Mouse (Mus musculus): ENCODE measurements around the gene Dusp11. TPM values are rescaled to one million over a fixed set of nuclear protein-coding genes. Genes with fewer than 3 reads are reported as not detected.
A peak's percentile ranks its signal among the peaks of the same experiment; 100 is the strongest.

Dusp11 gene
- total and polyA plus RNA-seq, 3 experiments: 33.2 to 46.6 (median 35.7) TPM

- Histone ChIP-seq H3K9me3 (replicated peaks; ENCODE audit: low read length) (no peaks in the 10 kb centered on the region), H3K27ac (ENCODE audit: insufficient read depth, low read depth) (no peak overlapping the region), H3K4me3 (replicated peaks in 1 of 3; ENCODE audit: low read depth in 2 of 3, low read length in 2 of 3, poor library complexity in 1 of 3) (peak overlapping the region; percentile 69 to 95 (median 78)), H3K79me2 (replicated peaks; ENCODE audit: control insufficient read depth, extremely low read depth, insufficient read depth, poor library complexity, severe bottlenecking) (0 out of 2 replicates have a peak, but pooled peaks cover 6% of the 10 kb centered on the region), H3K9ac (ENCODE audit: insufficient read depth, low read depth) (peak overlapping the region; percentile 94), H3K4me2 (ENCODE audit: insufficient read depth, low read depth, poor library complexity, severe bottlenecking) (peak overlapping the region; percentile 73), H3K36me3 (replicated peaks in 1 of 2; ENCODE audit: control insufficient read depth in 1 of 2, insufficient read depth in 1 of 2, low read length in 1 of 2) (peaks cover 0 to 18% of the 10 kb centered on the region in 2 experiments), H3K4me1 (ENCODE audit: control insufficient read depth in 1 of 2, insufficient read depth in 2 of 2) (peaks cover 0 to 6% of the 10 kb centered on the region in 2 experiments; a peak in 1 of 4 replicates), H3K27me3 (replicated peaks) (no peaks in the 10 kb centered on the region)
- in situ Hi-C loops (cut with MboI; ENCODE audit: low pct_ligation_motif_present, low pct_unique_long_range_greater_than_20kb, low sequenced_read_pairs) (loop anchor here (25.0 kb wide), 2 partner anchors 328 to 453 kb away; partner anchors contain the start of genes Alms1, Cct7 and Pradc1), dilution Hi-C loops (cut with MboI; ENCODE audit: extremely low pct_ligation_motif_present, extremely low pct_unique_long_range_greater_than_20kb, low sequenced_read_pairs) (no loop called here)
- TF ChIP-seq POLR2A (IDR thresholded peaks at IDR 0.05; ENCODE audit: low read depth, low read length) (no peak), UBTF (IDR thresholded peaks at IDR 0.05; ENCODE audit: low read depth, low read length) (no peak), MEF2A (IDR thresholded peaks at IDR 0.05; ENCODE audit: borderline replicate concordance, low read depth, low read length) (no peak), MXI1 (IDR thresholded peaks at IDR 0.05; ENCODE audit: low read depth, low read length) (no peak), NELFE (IDR thresholded peaks at IDR 0.05; ENCODE audit: low read depth, low read length) (no peak), USF1 (IDR thresholded peaks at IDR 0.05; ENCODE audit: low read depth, low read length) (no peak), ETS1 (conservative IDR thresholded peaks at IDR 0.05; ENCODE audit: low read depth, low read length) (no peak), IRF4 (IDR thresholded peaks at IDR 0.05; ENCODE audit: low read depth, low read length) (no peak), USF2 (conservative IDR thresholded peaks at IDR 0.05; ENCODE audit: low read depth, low read length) (no peak), MAFK (IDR thresholded peaks at IDR 0.05; ENCODE audit: insufficient replicate concordance, low read length) (no peak), JUND (conservative IDR thresholded peaks at IDR 0.05; ENCODE audit: low read depth, low read length) (no peak), ZMIZ1 (IDR thresholded peaks at IDR 0.05; ENCODE audit: low read depth, low read length) (no peak), PAX5 (IDR thresholded peaks at IDR 0.05; ENCODE audit: low read length) (no peak), MAX (IDR thresholded peaks at IDR 0.05; ENCODE audit: low read length) (no peak), CTCF (conservative IDR thresholded peaks at IDR 0.05 in 1 of 2, IDR thresholded peaks at IDR 0.05 in 1 of 2; ENCODE audit: low read depth in 2 of 2, low read length in 2 of 2) (no peak), EP300 (IDR thresholded peaks at IDR 0.05; ENCODE audit: low read length) (no peak)
- peak; percentile 9 for DNase-seq (ENCODE audit: extremely low read depth)
Measured at GRCm38 (mm10) chr6:85915141-85915538, 46.3 kb downstream of the Dusp11 start.

GRCm38 (mm10) chr6:85911587-85911986 lies 49.9 kb downstream of the Dusp11 start, which contains the start of gene Tprkb:
TSS of gene Tprkb (plus strand) at chr6:85911865.
- Histone ChIP-seq H3K36me3 (replicated peaks in 1 of 2; ENCODE audit: control insufficient read depth in 1 of 2, insufficient read depth in 1 of 2, low read length in 1 of 2) (peaks cover 0 to 8% of the 10 kb centered on the region in 2 experiments), H3K79me2 (replicated peaks; ENCODE audit: control insufficient read depth, extremely low read depth, insufficient read depth, poor library complexity, severe bottlenecking) (no peaks in the 10 kb centered on the region), H3K4me1 (ENCODE audit: control insufficient read depth in 1 of 2, insufficient read depth in 2 of 2) (peaks cover 0 to 6% of the 10 kb centered on the region in 2 experiments; a peak in 1 of 4 replicates), H3K9me3 (replicated peaks; ENCODE audit: low read length) (no peaks in the 10 kb centered on the region), H3K27me3 (replicated peaks) (no peaks in the 10 kb centered on the region), H3K4me2 (ENCODE audit: insufficient read depth, low read depth, poor library complexity, severe bottlenecking) (no peak within 1 kb of the TSS), H3K27ac (ENCODE audit: insufficient read depth, low read depth) (no peak within 1 kb of the TSS), H3K9ac (ENCODE audit: insufficient read depth, low read depth) (no peak within 1 kb of the TSS), H3K4me3 (replicated peaks in 1 of 3; ENCODE audit: low read depth in 2 of 3, low read length in 2 of 3, poor library complexity in 1 of 3) (no peak within 1 kb of the TSS)
- in situ Hi-C loops (cut with MboI; ENCODE audit: low pct_ligation_motif_present, low pct_unique_long_range_greater_than_20kb, low sequenced_read_pairs): loop anchor here (25.0 kb wide), 2 partner anchors 324 to 449 kb away; partner anchors contain the start of genes Alms1, Cct7 and Pradc1
- dilution Hi-C loops (cut with MboI; ENCODE audit: extremely low pct_ligation_motif_present, extremely low pct_unique_long_range_greater_than_20kb, low sequenced_read_pairs): no loop called here
- DNase-seq (ENCODE audit: extremely low read depth): no peak
- TF ChIP-seq JUN (IDR thresholded peaks at IDR 0.05; ENCODE audit: insufficient read depth, low read depth, low read length): no peak
- no peak for TF ChIP-seq ZKSCAN1 (IDR thresholded peaks at IDR 0.05; ENCODE audit: borderline replicate concordance, low read depth, low read length)
- TF ChIP-seq MAZ (IDR thresholded peaks at IDR 0.05; ENCODE audit: low read depth, low read length): no peak
- TF ChIP-seq MAX (IDR thresholded peaks at IDR 0.05; ENCODE audit: low read length): no peak
- no peak for TF ChIP-seq HCFC1 (IDR thresholded peaks at IDR 0.05; ENCODE audit: low read depth, low read length)
- TF ChIP-seq ZMIZ1 (IDR thresholded peaks at IDR 0.05; ENCODE audit: low read depth, low read length): no peak
- TF ChIP-seq USF1 (IDR thresholded peaks at IDR 0.05; ENCODE audit: low read depth, low read length): no peak
- TF ChIP-seq POLR2AphosphoS2 (IDR thresholded peaks at IDR 0.05; ENCODE audit: low read depth, low read length): no peak
- TF ChIP-seq MYC (IDR thresholded peaks at IDR 0.05; ENCODE audit: low read depth, low read length): no peak
- no peak for TF ChIP-seq SMC3 (IDR thresholded peaks at IDR 0.05; ENCODE audit: low read depth, low read length)
- TF ChIP-seq IRF4 (IDR thresholded peaks at IDR 0.05; ENCODE audit: low read depth, low read length): no peak
- TF ChIP-seq ELF1 (IDR thresholded peaks at IDR 0.05; ENCODE audit: low read depth, low read length): no peak
- TF ChIP-seq PAX5 (IDR thresholded peaks at IDR 0.05; ENCODE audit: low read length): no peak
- no peak for TF ChIP-seq RAD21 (IDR thresholded peaks at IDR 0.05; ENCODE audit: low read depth, low read length)
- no peak for TF ChIP-seq RCOR1 (conservative IDR thresholded peaks at IDR 0.05; ENCODE audit: low read depth, low read length)
- TF ChIP-seq ETS1 (conservative IDR thresholded peaks at IDR 0.05; ENCODE audit: low read depth, low read length): no peak
